Mouse (Mus musculus) lung, postnatal 0 days (tissue): ENCODE data around the gene Tceanc2.

Experiments used
- CTCF ChIP-seq: IDR thresholded peaks from 2 replicates; pipeline ENCODE4 v1.5.1; 2016; ENCODE audit warnings: antibody characterized with exemption, mild to moderate bottlenecking
- EP300 ChIP-seq: IDR thresholded peaks from 2 replicates; pipeline ENCODE4 v1.6.1; 2016; ENCODE audit warnings: antibody characterized with exemption, mild to moderate bottlenecking, control low read depth

DNA sequence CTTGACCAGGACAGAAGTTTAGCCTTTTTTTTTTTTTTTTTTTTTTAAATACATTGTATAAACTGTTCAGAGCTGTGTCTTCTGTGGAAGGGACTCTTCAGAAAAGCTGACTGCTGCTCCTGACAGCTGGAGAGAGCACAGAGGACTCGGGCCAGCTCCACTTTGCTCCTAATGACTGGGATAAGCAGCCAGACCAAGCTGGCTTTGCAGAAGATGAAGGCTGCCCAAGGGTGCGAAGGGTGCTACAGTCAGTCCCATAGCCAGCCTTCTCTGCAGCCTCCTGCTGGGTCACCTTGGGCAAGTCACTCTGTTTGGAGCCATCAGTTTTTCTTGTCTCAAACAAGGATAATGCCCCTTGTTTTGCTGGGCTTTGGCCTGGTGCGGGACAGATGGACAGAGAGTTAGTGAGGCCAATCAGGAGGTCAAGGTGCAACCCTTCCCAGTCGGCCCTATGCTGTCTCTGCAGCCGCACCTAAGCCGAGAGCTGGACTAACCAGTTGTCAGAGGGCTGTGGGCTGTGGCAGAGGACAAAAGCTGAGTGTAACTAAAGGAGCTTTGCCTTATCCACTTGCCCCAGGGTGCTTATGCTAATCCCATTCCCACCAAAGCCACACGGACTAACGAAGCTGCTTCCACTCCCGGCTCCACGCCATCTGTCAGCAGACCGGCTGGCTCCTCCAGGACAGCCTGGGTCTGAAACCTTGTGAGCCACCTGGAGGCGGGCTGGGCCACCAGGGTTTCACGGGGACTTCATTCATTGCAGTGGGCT is 50.8 kb downstream of the Tceanc2 start:
- no peak for TF ChIP-seq CTCF
- no peak for TF ChIP-seq EP300
